Mouse (Mus musculus): Measurements from ENCODE around the gene 2700049A03Rik. TPM values are rescaled to one million over a fixed set of nuclear protein-coding genes. Genes with fewer than 3 reads are reported as not detected.
A peak's percentile ranks its signal among the peaks of the same experiment; 100 is the strongest.

Gene 2700049A03Rik
- polyA plus RNA-seq, 1 experiment from 2014 or later = 11.7 TPM

- no peak overlapping the region for H3K4me3 ChIP-seq
- no peaks in the 10 kb centered on the region for H3K9me3 ChIP-seq
- H3K4me2 ChIP-seq = no peak overlapping the region
- H3K27ac ChIP-seq (replicated peaks) = no peak overlapping the region
- WGBS = 53% methylated on average over 3 of the region's 3 CpGs
- H3K36me3 ChIP-seq = peaks cover 41% of the 10 kb centered on the region
- no peak for ATAC-seq (ENCODE audit: low read depth)
- H3K4me1 ChIP-seq (replicated peaks) = 0 out of 2 replicates have a peak, but pooled peaks cover 9% of the 10 kb centered on the region
- H3K9ac ChIP-seq = no peak overlapping the region
- no peaks in the 10 kb centered on the region for H3K27me3 ChIP-seq
Observed at GRCm38 (mm10) chr12:71197671-71198070, 61.0 kb downstream of the 2700049A03Rik start.

GRCm38 (mm10) chr12:71201753-71202152 lies 65.1 kb downstream of the 2700049A03Rik start:
- no peaks in the 10 kb centered on the region for H3K27me3 ChIP-seq
- H3K4me1 ChIP-seq (replicated peaks) = 0 out of 2 replicates have a peak, but pooled peaks cover 13% of the 10 kb centered on the region
- no peaks in the 10 kb centered on the region for H3K9me3 ChIP-seq
- H3K4me3 ChIP-seq = no peak overlapping the region
- no peak overlapping the region for H3K9ac ChIP-seq
- no peak for ATAC-seq (ENCODE audit: low read depth)
- whole genome bisulfite sequencing = 75% methylated on average over 5 of the region's 5 CpGs
- H3K36me3 ChIP-seq = peaks cover 16% of the 10 kb centered on the region
- no peak overlapping the region for H3K27ac ChIP-seq (replicated peaks)
- H3K4me2 ChIP-seq = no peak overlapping the region

GRCm38 (mm10) chr12:71204303-71204702 lies 67.7 kb downstream of the 2700049A03Rik start:
- WGBS = 51% methylated on average over 3 of the region's 3 CpGs
- Histone ChIP-seq H3K4me3 (no peak overlapping the region), H3K27ac (replicated peaks) (no peak overlapping the region), H3K9me3 (no peaks in the 10 kb centered on the region), H3K4me2 (no peak overlapping the region), H3K4me1 (replicated peaks) (0 out of 2 replicates have a peak, but pooled peaks cover 13% of the 10 kb centered on the region), H3K36me3 (peaks cover 14% of the 10 kb centered on the region), H3K9ac (no peak overlapping the region), H3K27me3 (no peaks in the 10 kb centered on the region)
- no peak for ATAC-seq (ENCODE audit: low read depth)

- Histone ChIP-seq H3K4me1 (replicated peaks) (peaks cover 13% of the 10 kb centered on the region), H3K4me2 (no peak overlapping the region), H3K27ac (replicated peaks) (no peak overlapping the region), H3K9me3 (no peaks in the 10 kb centered on the region), H3K4me3 (no peak overlapping the region), H3K36me3 (peaks cover 28% of the 10 kb centered on the region), H3K27me3 (no peaks in the 10 kb centered on the region), H3K9ac (no peak overlapping the region)
- no peak for ATAC-seq (ENCODE audit: low read depth)
- WGBS = 75% methylated on average over 9 of the region's 9 CpGs
Observed at GRCm38 (mm10) chr12:71217191-71217590, 80.5 kb downstream of the 2700049A03Rik start.

- ATAC-seq (ENCODE audit: low read depth) = peak; percentile 50
- H3K27ac ChIP-seq (replicated peaks) = peak overlapping the region; percentile 29; the same call in 1 of the 2 replicates
- H3K36me3 ChIP-seq = peaks cover 30% of the 10 kb centered on the region
- H3K4me3 ChIP-seq = no peak overlapping the region
- no peaks in the 10 kb centered on the region for H3K27me3 ChIP-seq
- no peaks in the 10 kb centered on the region for H3K9me3 ChIP-seq
- no peak overlapping the region for H3K9ac ChIP-seq
- peaks cover 13% of the 10 kb centered on the region for H3K4me1 ChIP-seq (replicated peaks)
- H3K4me2 ChIP-seq = no peak overlapping the region
- WGBS = 62% methylated on average over 6 of the region's 6 CpGs
Observed at GRCm38 (mm10) chr12:71217866-71218522, 81.3 kb downstream of the 2700049A03Rik start.

- no peaks in the 10 kb centered on the region for H3K27me3 ChIP-seq
- H3K4me2 ChIP-seq = no peak overlapping the region
- 91% methylated on average over 6 of the region's 6 CpGs for WGBS
- H3K36me3 ChIP-seq = peaks cover 31% of the 10 kb centered on the region
- H3K9me3 ChIP-seq = no peaks in the 10 kb centered on the region
- peaks cover 7% of the 10 kb centered on the region for H3K4me1 ChIP-seq (replicated peaks)
- no peak overlapping the region for H3K4me3 ChIP-seq
- ATAC-seq (ENCODE audit: low read depth) = no peak
- H3K27ac ChIP-seq (replicated peaks) = no peak overlapping the region
- no peak overlapping the region for H3K9ac ChIP-seq
Observed at GRCm38 (mm10) chr12:71222761-71223160, 86.1 kb downstream of the 2700049A03Rik start.

GRCm38 (mm10) chr12:71227769-71228168 lies 91.1 kb downstream of the 2700049A03Rik start:
- ATAC-seq (ENCODE audit: low read depth) = no peak
- Histone ChIP-seq H3K9ac (no peak overlapping the region), H3K9me3 (no peaks in the 10 kb centered on the region), H3K4me2 (no peak overlapping the region), H3K36me3 (peaks cover 13% of the 10 kb centered on the region), H3K4me1 (replicated peaks) (no peaks in the 10 kb centered on the region), H3K27me3 (no peaks in the 10 kb centered on the region), H3K27ac (replicated peaks) (no peak overlapping the region), H3K4me3 (no peak overlapping the region)
- 73% methylated on average over 4 of the region's 4 CpGs for WGBS

GRCm38 (mm10) chr12:71228925-71229649 lies 92.4 kb downstream of the 2700049A03Rik start:
- Histone ChIP-seq H3K4me1 (replicated peaks) (no peaks in the 10 kb centered on the region), H3K4me2 (no peak overlapping the region), H3K9me3 (no peaks in the 10 kb centered on the region), H3K4me3 (no peak overlapping the region), H3K9ac (no peak overlapping the region), H3K27ac (replicated peaks) (no peak overlapping the region), H3K27me3 (no peaks in the 10 kb centered on the region), H3K36me3 (peaks cover 11% of the 10 kb centered on the region)
- ATAC-seq (ENCODE audit: low read depth) = no peak
- 79% methylated on average over 10 of the region's 10 CpGs for WGBS

GRCm38 (mm10) chr12:71231561-71231960 lies 94.9 kb downstream of the 2700049A03Rik start:
- H3K27ac ChIP-seq (replicated peaks) = no peak overlapping the region
- H3K9ac ChIP-seq = no peak overlapping the region
- H3K36me3 ChIP-seq = peaks cover 4% of the 10 kb centered on the region
- H3K27me3 ChIP-seq = no peaks in the 10 kb centered on the region
- 86% methylated on average over 9 of the region's 9 CpGs for WGBS
- no peak overlapping the region for H3K4me3 ChIP-seq
- H3K9me3 ChIP-seq = no peaks in the 10 kb centered on the region
- H3K4me1 ChIP-seq (replicated peaks) = no peaks in the 10 kb centered on the region
- no peak for ATAC-seq (ENCODE audit: low read depth)
- no peak overlapping the region for H3K4me2 ChIP-seq

- no peaks in the 10 kb centered on the region for H3K9me3 ChIP-seq
- no peak for ATAC-seq (ENCODE audit: low read depth)
- no peaks in the 10 kb centered on the region for H3K27me3 ChIP-seq
- no peaks in the 10 kb centered on the region for H3K4me1 ChIP-seq (replicated peaks)
- no peak overlapping the region for H3K4me3 ChIP-seq
- no peak overlapping the region for H3K4me2 ChIP-seq
- no peak overlapping the region for H3K9ac ChIP-seq
- 81% methylated on average over 5 of the region's 5 CpGs for WGBS
- no peak overlapping the region for H3K27ac ChIP-seq (replicated peaks)
- peaks cover 4% of the 10 kb centered on the region for H3K36me3 ChIP-seq
Observed at GRCm38 (mm10) chr12:71233426-71233825, 96.8 kb downstream of the 2700049A03Rik start.

GRCm38 (mm10) chr12:71237074-71237473 lies 100.4 kb downstream of the 2700049A03Rik start:
- H3K36me3 ChIP-seq = peaks cover 21% of the 10 kb centered on the region
- no peak overlapping the region for H3K9ac ChIP-seq
- H3K27ac ChIP-seq (replicated peaks) = no peak overlapping the region
- no peak overlapping the region for H3K4me2 ChIP-seq
- 87% methylated on average over 4 of the region's 4 CpGs for WGBS
- H3K4me3 ChIP-seq = no peak overlapping the region
- no peak for ATAC-seq (ENCODE audit: low read depth)
- H3K27me3 ChIP-seq = no peaks in the 10 kb centered on the region
- peaks cover 7% of the 10 kb centered on the region for H3K9me3 ChIP-seq
- no peaks in the 10 kb centered on the region for H3K4me1 ChIP-seq (replicated peaks)

- Histone ChIP-seq H3K27me3 (no peaks in the 10 kb centered on the region), H3K9ac (no peak overlapping the region), H3K36me3 (peaks cover 52% of the 10 kb centered on the region), H3K4me1 (replicated peaks) (no peaks in the 10 kb centered on the region), H3K4me3 (no peak overlapping the region), H3K9me3 (peaks cover 28% of the 10 kb centered on the region), H3K4me2 (no peak overlapping the region), H3K27ac (replicated peaks) (no peak overlapping the region)
- WGBS = 79% methylated on average over 9 of the region's 9 CpGs
- no peak for ATAC-seq (ENCODE audit: low read depth)
Observed at GRCm38 (mm10) chr12:71242791-71243190, 106.1 kb downstream of the 2700049A03Rik start.
